Mouse (Mus musculus): ENCODE results near the gene Dennd5b.
"Not testable (repeated sequence)": the region's sequence is repeated elsewhere in the genome, so short reads cannot be mapped to it uniquely, and the experiment has no call there.

Gene Dennd5b

DNA sequence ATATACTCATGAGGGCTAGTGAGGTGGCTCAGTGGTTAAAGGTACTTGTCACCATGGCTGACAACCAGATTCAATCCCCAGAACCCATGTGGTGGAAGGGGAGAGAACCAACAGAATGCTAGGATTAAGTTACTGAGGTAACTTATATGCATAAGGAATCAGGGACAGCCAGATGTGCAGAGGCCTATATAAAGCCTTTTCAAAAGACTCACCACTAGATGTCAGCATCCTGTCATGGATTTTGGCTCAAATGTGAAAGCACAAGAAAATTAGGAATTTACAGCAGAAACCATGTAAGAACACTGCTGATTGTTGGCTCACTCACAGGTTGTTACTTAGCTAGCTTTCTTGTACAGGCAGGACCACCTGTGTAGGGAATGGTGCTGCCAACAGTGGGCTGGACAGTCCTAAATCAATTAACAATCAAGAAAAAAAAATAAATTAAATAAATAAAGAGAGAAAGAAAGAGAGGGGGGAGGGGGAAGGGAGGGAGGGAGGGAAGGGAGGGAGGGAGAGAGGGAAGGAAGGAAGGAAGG is 90.6 kb downstream of the Dennd5b start:
- no peak for DNase-seq (ENCODE audit: low spot score in 2 of 2)

GRCm38 (mm10) chr6:149005009-149005408 is 96.5 kb downstream of the Dennd5b start:
- DNase-seq (ENCODE audit: low spot score in 2 of 2): no peak

GRCm38 (mm10) chr6:148994327-148994999 is 107.0 kb downstream of the Dennd5b start:
- DNase-seq (ENCODE audit: low spot score in 2 of 2): no peak

GRCm38 (mm10) chr6:148993117-148994077 is 108.1 kb downstream of the Dennd5b start:
- DNase-seq (ENCODE audit: low spot score in 2 of 2): no peak

GRCm38 (mm10) chr6:148992373-148993116 is 108.9 kb downstream of the Dennd5b start:
- no peak for DNase-seq (ENCODE audit: low spot score in 2 of 2)

DNA sequence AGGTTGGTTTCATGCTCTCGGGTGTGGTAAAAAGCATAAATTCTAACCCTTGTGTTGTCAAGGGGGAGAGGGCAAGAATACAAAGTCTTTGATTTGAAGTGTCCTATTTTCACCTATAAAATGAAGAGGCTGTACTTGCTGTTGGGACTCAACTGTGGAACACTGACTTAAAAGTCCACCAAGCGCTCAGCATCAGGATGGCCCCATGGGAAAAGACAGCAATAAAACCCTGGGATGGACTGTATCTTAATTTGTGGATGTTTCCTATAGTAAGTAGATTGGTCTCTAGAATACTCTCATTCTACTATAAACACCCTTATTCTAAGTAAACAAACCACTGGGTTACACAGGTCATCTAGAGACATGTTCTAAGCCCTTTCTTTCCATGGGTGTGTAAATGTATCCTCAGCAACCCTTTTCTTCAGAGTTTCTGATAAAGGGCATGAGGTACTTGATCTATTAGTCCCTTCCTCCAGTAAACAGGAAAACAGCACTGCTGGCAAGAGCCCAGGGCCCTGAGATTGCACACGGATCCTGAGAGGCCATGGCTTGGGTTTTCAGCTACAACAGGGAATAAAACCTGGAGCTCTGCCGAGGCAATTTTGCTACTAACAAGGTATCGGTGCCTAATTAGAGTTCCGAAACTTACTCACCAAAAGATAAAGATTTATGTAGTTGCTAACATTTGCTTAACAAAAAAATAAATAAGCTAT is 109.7 kb downstream of the Dennd5b start:
- DNase-seq (ENCODE audit: low spot score in 2 of 2): no peak

- not testable (repeated sequence) for DNase-seq (ENCODE audit: low spot score in 2 of 2)
Observed at GRCm38 (mm10) chr6:148989792-148990491, 111.5 kb downstream of the Dennd5b start.

DNA sequence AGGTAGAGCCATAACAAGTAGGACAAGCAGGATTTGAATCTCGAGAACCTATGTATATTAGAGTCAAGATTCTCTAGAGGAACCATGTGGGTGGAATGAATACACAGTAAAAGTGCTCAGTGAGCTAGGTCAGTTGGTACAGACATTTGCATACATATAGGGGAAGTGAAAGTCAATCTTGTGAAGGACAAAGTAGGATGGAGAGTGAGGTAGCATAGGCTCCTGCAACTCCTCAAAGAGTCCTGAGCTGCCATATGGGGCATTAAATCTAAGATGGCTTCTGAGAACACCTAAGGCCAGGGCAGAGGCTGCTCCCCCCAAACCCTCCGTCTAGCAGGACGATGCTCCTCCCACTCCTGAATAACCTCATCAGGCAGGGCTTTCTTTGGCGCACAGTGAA is 115.5 kb downstream of the Dennd5b start:
- DNase-seq (ENCODE audit: low spot score in 2 of 2): no peak

GRCm38 (mm10) chr6:148980495-148980894 is 121.0 kb downstream of the Dennd5b start:
- DNase-seq (ENCODE audit: low spot score in 2 of 2): no peak

- DNase-seq (ENCODE audit: low spot score in 2 of 2): no peak
Observed at GRCm38 (mm10) chr6:148975096-148975495, 126.4 kb downstream of the Dennd5b start.

DNA sequence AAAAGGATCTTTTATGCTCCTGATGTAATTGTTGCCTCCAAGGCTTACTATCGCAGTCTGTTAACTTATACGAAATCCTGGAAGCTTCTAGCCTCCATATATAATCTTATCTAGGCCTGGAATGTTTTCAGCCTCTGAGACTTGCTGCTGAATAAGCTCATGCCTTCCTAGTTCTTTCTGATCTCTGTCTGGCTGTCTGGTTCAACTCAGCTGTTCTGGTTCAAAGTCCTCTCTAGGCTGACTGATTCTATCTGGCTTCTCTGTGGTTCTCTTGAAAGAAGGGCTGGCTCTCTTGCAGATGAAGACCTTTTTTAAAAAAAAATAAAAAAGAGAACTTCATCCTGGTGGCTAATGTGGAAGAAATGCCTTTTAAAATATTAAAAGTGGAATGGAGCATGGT is 128.6 kb downstream of the Dennd5b start:
- no peak for DNase-seq (ENCODE audit: low spot score in 2 of 2)

DNA sequence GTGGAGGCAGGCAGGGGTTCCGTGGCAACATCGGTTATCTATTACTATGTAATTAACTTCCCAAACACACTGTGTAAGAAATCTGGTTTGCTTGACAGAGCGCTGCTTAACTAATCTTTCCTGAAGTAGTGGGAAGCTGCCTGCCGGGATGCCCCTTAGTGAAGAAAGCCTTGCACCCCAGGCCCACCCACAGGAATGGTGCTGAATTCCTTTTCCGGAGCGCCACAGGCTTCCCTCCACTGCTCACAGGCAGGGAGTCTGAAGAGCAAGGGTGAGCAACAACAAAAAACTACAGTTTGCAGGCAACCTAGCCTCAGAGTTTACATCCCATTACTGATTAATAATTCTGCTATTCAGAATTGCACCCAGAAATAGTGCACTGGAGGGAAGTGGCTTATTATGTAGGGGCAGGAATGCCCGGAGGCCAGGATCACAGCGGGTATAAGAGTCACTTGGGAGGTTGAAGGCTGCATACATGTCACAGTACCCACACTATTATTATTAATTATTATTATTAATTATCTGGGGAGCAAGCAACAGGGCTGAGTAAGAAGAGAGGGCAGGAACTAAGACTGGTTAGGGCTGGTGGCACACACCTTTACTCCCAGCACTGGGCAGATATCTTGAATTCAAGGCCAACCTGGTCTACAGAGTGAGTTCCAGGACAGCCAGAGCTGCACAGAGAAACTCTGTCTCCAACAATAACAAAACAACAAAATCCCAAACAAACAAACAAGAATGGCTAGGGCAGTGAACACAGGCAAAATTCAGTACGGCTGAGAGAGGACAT is 129.2 kb downstream of the Dennd5b start:
- no peak for DNase-seq (ENCODE audit: low spot score in 2 of 2)

DNA sequence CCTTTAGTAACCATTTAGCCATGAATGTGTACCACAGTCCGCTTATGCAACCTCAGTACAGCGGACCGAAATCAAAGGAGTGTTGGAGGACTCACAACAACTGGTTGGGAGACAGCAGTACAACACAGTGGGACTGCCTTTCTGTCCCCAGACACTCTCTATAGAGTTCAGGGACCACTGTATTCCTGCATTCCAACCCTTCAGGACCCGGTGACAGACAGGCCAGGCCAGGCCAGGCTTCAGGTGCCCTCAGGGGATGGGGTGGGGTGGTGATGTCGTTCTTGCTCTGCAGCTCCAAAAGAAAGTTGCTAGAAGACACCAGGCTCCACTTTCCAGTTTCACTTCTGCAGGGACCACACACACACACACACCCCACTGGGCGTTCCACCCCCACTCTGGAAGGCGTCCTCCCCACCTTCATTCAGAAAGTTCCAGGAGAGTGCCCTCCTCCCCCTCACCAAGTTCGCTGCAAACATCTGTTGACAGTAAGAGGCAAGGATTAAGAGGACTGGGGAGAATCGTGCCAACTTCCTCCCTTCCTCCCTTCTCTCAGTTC is 130.0 kb downstream of the Dennd5b start:
- no peak for DNase-seq (ENCODE audit: low spot score in 2 of 2)

- no peak for DNase-seq (ENCODE audit: low spot score in 2 of 2)
Observed at GRCm38 (mm10) chr6:148961285-148961684, 140.2 kb downstream of the Dennd5b start.

GRCm38 (mm10) chr6:148959540-148960238 is 141.8 kb downstream of the Dennd5b start:
- no peak for DNase-seq (ENCODE audit: low spot score in 2 of 2)

GRCm38 (mm10) chr6:148958712-148959111 is 142.8 kb downstream of the Dennd5b start:
- no peak for DNase-seq (ENCODE audit: low spot score in 2 of 2)

DNA sequence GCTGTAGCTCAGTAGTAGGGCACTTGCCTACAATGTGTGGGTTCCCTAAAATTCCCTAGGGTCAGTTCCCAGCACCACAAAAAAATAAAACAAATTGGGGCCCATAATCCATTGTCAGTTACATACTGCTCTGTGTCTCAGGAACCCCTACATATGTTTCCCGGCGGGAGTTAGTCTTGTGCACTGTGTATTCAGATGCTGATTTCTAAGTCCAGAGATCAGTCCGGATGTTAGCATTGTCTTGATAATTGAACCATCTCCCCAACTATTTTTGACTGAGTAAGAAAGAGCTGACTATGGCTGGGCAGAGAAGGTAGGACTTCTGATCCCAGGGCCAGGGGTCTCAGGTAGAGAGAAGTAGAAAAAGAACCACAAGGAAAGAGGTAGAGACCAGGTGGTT is 144.4 kb downstream of the Dennd5b start:
- DNase-seq (ENCODE audit: low spot score in 2 of 2): no peak

DNA sequence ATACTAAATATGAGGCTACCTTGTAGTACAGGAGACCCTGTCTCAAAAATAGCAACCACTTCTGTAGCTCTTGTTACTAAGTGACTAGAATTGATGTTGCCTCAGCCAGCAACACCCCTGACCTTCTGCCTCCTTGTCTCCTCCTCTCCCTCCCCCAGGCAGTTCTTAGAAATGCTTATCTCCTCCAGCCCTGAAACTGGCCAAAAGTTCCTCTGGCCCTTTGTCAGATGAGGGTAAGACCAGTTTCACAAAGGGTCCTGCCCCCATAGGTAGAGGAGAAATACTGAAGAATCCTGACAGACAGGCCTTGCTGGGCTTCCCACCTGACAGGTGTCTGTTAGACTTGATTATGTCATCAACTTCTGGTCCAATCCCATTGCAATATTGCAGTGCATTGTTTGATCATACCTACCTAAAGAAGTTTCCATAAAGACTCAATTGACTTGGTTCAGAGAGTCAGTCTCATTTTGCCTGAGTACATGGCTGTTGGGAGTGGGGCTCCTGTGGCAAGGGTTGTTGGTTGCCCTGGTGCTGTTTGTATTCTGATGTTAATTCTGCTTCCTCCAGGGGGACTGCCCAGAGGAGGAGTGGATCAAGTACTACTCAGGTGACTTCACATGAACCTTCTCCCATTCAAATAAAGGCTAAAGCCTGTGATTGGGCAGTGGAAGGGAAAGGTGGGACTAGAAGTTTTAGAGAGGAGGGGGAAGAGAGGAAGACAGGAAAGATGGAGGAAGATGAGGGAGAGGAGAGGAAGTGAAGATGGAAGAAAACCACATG is 145.6 kb downstream of the Dennd5b start:
- DNase-seq (ENCODE audit: low spot score in 2 of 2): no peak

Measured in urinary bladder, postnatal 4 days (tissue).